Mouse (Mus musculus): Measurements from ENCODE around the gene Ncl. TPM values are rescaled to one million over a fixed set of nuclear protein-coding genes. Genes with fewer than 3 reads are reported as not detected.
A peak's percentile ranks its signal among the peaks of the same experiment; 100 is the strongest.

Gene Ncl
- polyA plus RNA-seq, 1 experiment from 2014 or later, result 901 TPM

- H3K4me1 ChIP-seq (replicated peaks; ENCODE audit: control insufficient read depth, insufficient read depth, low read length), result peaks cover 4% of the 10 kb centered on the region; the same call in 1 of the 2 replicates
- peak overlapping the region; percentile 38; the same call in 1 of the 2 replicates for H3K4me2 ChIP-seq
- H3K9me3 ChIP-seq (ENCODE audit: control insufficient read depth, low read length), result no peaks in the 10 kb centered on the region
- ATAC-seq (replicated peaks; ENCODE audit: low FRiP score) (no peak), DNase-seq (ENCODE audit: low spot score) (no peak)
- H3K36me3 ChIP-seq (ENCODE audit: control insufficient read depth, insufficient read depth, low read length), result no peaks in the 10 kb centered on the region
- H3K4me3 ChIP-seq (ENCODE audit: low read depth, low read length), result no peak overlapping the region
- H3K27ac ChIP-seq (ENCODE audit: low read depth, low read length), result no peak overlapping the region
- no peaks in the 10 kb centered on the region for H3K27me3 ChIP-seq (replicated peaks; ENCODE audit: control insufficient read depth, insufficient read depth, low read length)
- no peak overlapping the region for H3K9ac ChIP-seq (ENCODE audit: low read depth, low read length)
- 24% methylated on average over 15 of the region's 15 CpGs for WGBS
Observed at GRCm38 (mm10) chr1:86313772-86314125, 45.5 kb downstream of the Ncl start.

GRCm38 (mm10) chr1:86313096-86313771 lies 46.0 kb downstream of the Ncl start:
- Histone ChIP-seq H3K4me1 (replicated peaks; ENCODE audit: control insufficient read depth, insufficient read depth, low read length) (peaks cover 4% of the 10 kb centered on the region; the same call in 1 of the 2 replicates), H3K27me3 (replicated peaks; ENCODE audit: control insufficient read depth, insufficient read depth, low read length) (no peaks in the 10 kb centered on the region), H3K9ac (ENCODE audit: low read depth, low read length) (no peak overlapping the region), H3K4me3 (ENCODE audit: low read depth, low read length) (no peak overlapping the region), H3K27ac (ENCODE audit: low read depth, low read length) (peak overlapping the region; percentile 70; the same call in 1 of the 2 replicates), H3K36me3 (ENCODE audit: control insufficient read depth, insufficient read depth, low read length) (no peaks in the 10 kb centered on the region), H3K9me3 (ENCODE audit: control insufficient read depth, low read length) (no peaks in the 10 kb centered on the region), H3K4me2 (peak overlapping the region; percentile 38; the same call in 1 of the 2 replicates)
- DNase-seq (ENCODE audit: low spot score) (no peak), ATAC-seq (replicated peaks; ENCODE audit: low FRiP score) (no peak)
- 51% methylated on average over 16 of the region's 16 CpGs for WGBS

- H3K9ac ChIP-seq (ENCODE audit: low read depth, low read length), result no peak overlapping the region
- WGBS, result 57% methylated on average over 3 of the region's 3 CpGs
- H3K27ac ChIP-seq (ENCODE audit: low read depth, low read length), result peak overlapping the region; percentile 70
- H3K27me3 ChIP-seq (replicated peaks; ENCODE audit: control insufficient read depth, insufficient read depth, low read length), result no peaks in the 10 kb centered on the region
- no peak overlapping the region for H3K4me2 ChIP-seq
- ATAC-seq (replicated peaks; ENCODE audit: low FRiP score), result peak; percentile 92
- DNase-seq (ENCODE audit: low spot score), result no peak
- no peaks in the 10 kb centered on the region for H3K36me3 ChIP-seq (ENCODE audit: control insufficient read depth, insufficient read depth, low read length)
- no peak overlapping the region for H3K4me3 ChIP-seq (ENCODE audit: low read depth, low read length)
- peaks cover 4% of the 10 kb centered on the region; the same call in 1 of the 2 replicates for H3K4me1 ChIP-seq (replicated peaks; ENCODE audit: control insufficient read depth, insufficient read depth, low read length)
- no peaks in the 10 kb centered on the region for H3K9me3 ChIP-seq (ENCODE audit: control insufficient read depth, low read length)
Observed at GRCm38 (mm10) chr1:86312269-86312668, 46.9 kb downstream of the Ncl start.

- Histone ChIP-seq H3K4me1 (replicated peaks; ENCODE audit: control insufficient read depth, insufficient read depth, low read length) (peaks cover 4% of the 10 kb centered on the region; the same call in 1 of the 2 replicates), H3K9me3 (ENCODE audit: control insufficient read depth, low read length) (no peaks in the 10 kb centered on the region), H3K27ac (ENCODE audit: low read depth, low read length) (no peak overlapping the region), H3K27me3 (replicated peaks; ENCODE audit: control insufficient read depth, insufficient read depth, low read length) (no peaks in the 10 kb centered on the region), H3K4me3 (ENCODE audit: low read depth, low read length) (no peak overlapping the region), H3K36me3 (ENCODE audit: control insufficient read depth, insufficient read depth, low read length) (no peaks in the 10 kb centered on the region), H3K9ac (ENCODE audit: low read depth, low read length) (no peak overlapping the region), H3K4me2 (no peak overlapping the region)
- 52% methylated on average over 10 of the region's 10 CpGs for WGBS
- no peak for ATAC-seq (replicated peaks; ENCODE audit: low FRiP score)
- DNase-seq (ENCODE audit: low spot score), result no peak
Observed at GRCm38 (mm10) chr1:86311467-86312005, 47.7 kb downstream of the Ncl start.

- no peaks in the 10 kb centered on the region for H3K27me3 ChIP-seq (replicated peaks; ENCODE audit: control insufficient read depth, insufficient read depth, low read length)
- H3K4me1 ChIP-seq (replicated peaks; ENCODE audit: control insufficient read depth, insufficient read depth, low read length), result peaks cover 4% of the 10 kb centered on the region; the same call in 1 of the 2 replicates
- no peak overlapping the region for H3K27ac ChIP-seq (ENCODE audit: low read depth, low read length)
- no peak overlapping the region for H3K4me2 ChIP-seq
- no peak for DNase-seq (ENCODE audit: low spot score)
- no peak overlapping the region for H3K9ac ChIP-seq (ENCODE audit: low read depth, low read length)
- H3K9me3 ChIP-seq (ENCODE audit: control insufficient read depth, low read length), result no peaks in the 10 kb centered on the region
- H3K4me3 ChIP-seq (ENCODE audit: low read depth, low read length), result no peak overlapping the region
- ATAC-seq (replicated peaks; ENCODE audit: low FRiP score), result no peak
- no peaks in the 10 kb centered on the region for H3K36me3 ChIP-seq (ENCODE audit: control insufficient read depth, insufficient read depth, low read length)
- WGBS, result 60% methylated on average over 15 of the region's 15 CpGs
Observed at GRCm38 (mm10) chr1:86310536-86311310, 48.5 kb downstream of the Ncl start.

- 90% methylated on average over 7 of the region's 7 CpGs for WGBS
- H3K4me1 ChIP-seq (replicated peaks; ENCODE audit: control insufficient read depth, insufficient read depth, low read length), result peaks cover 4% of the 10 kb centered on the region; the same call in 1 of the 2 replicates
- no peak overlapping the region for H3K27ac ChIP-seq (ENCODE audit: low read depth, low read length)
- no peak overlapping the region for H3K4me3 ChIP-seq (ENCODE audit: low read depth, low read length)
- no peak for DNase-seq (ENCODE audit: low spot score)
- no peaks in the 10 kb centered on the region; the same call in 1 of the 2 replicates for H3K27me3 ChIP-seq (replicated peaks; ENCODE audit: control insufficient read depth, insufficient read depth, low read length)
- no peaks in the 10 kb centered on the region for H3K36me3 ChIP-seq (ENCODE audit: control insufficient read depth, insufficient read depth, low read length)
- no peak overlapping the region for H3K9ac ChIP-seq (ENCODE audit: low read depth, low read length)
- H3K9me3 ChIP-seq (ENCODE audit: control insufficient read depth, low read length), result no peaks in the 10 kb centered on the region
- ATAC-seq (replicated peaks; ENCODE audit: low FRiP score), result no peak
- no peak overlapping the region for H3K4me2 ChIP-seq
Observed at GRCm38 (mm10) chr1:86309270-86309833, 49.8 kb downstream of the Ncl start.

- Histone ChIP-seq H3K36me3 (ENCODE audit: control insufficient read depth, insufficient read depth, low read length) (no peaks in the 10 kb centered on the region), H3K27ac (ENCODE audit: low read depth, low read length) (no peak overlapping the region), H3K4me1 (replicated peaks; ENCODE audit: control insufficient read depth, insufficient read depth, low read length) (peaks cover 4% of the 10 kb centered on the region; the same call in 1 of the 2 replicates), H3K4me2 (no peak overlapping the region), H3K9me3 (ENCODE audit: control insufficient read depth, low read length) (no peaks in the 10 kb centered on the region), H3K27me3 (replicated peaks; ENCODE audit: control insufficient read depth, insufficient read depth, low read length) (peaks cover 11% of the 10 kb centered on the region), H3K9ac (ENCODE audit: low read depth, low read length) (no peak overlapping the region), H3K4me3 (ENCODE audit: low read depth, low read length) (no peak overlapping the region)
- WGBS, result 29% methylated on average over 4 of the region's 4 CpGs
- no peak for DNase-seq (ENCODE audit: low spot score)
- ATAC-seq (replicated peaks; ENCODE audit: low FRiP score), result no peak
Observed at GRCm38 (mm10) chr1:86307871-86308641, 51.1 kb downstream of the Ncl start.

GRCm38 (mm10) chr1:86307177-86307762 lies 51.9 kb downstream of the Ncl start:
- no peaks in the 10 kb centered on the region for H3K36me3 ChIP-seq (ENCODE audit: control insufficient read depth, insufficient read depth, low read length)
- no peak overlapping the region for H3K9ac ChIP-seq (ENCODE audit: low read depth, low read length)
- DNase-seq (ENCODE audit: low spot score), result no peak
- ATAC-seq (replicated peaks; ENCODE audit: low FRiP score), result no peak
- no peak overlapping the region for H3K27ac ChIP-seq (ENCODE audit: low read depth, low read length)
- H3K4me2 ChIP-seq, result no peak overlapping the region
- H3K27me3 ChIP-seq (replicated peaks; ENCODE audit: control insufficient read depth, insufficient read depth, low read length), result peaks cover 15% of the 10 kb centered on the region
- peaks cover 8% of the 10 kb centered on the region; the same call in 1 of the 2 replicates for H3K4me1 ChIP-seq (replicated peaks; ENCODE audit: control insufficient read depth, insufficient read depth, low read length)
- 81% methylated on average over 7 of the region's 7 CpGs for WGBS
- no peak overlapping the region for H3K4me3 ChIP-seq (ENCODE audit: low read depth, low read length)
- no peaks in the 10 kb centered on the region for H3K9me3 ChIP-seq (ENCODE audit: control insufficient read depth, low read length)

Data from liver, embryonic 11.5 days (tissue).